Mouse (Mus musculus) heart, postnatal 14 days (tissue): ENCODE measurements at regions not wholly inside any gene's neighbourhood (a gene's known extent, or its start where the extent isn't known, plus 50 kb on each side); places are given as distances from the start of the nearest gene placed in this dataset.
A peak's percentile ranks its signal among the peaks of the same experiment; 100 is the strongest.

ENCODE experiments used
- DNase-seq, 2 experiments: peaks; one replicate each; pipeline ENCODE4 v3.0.0; 2021 to 2022
- intact Hi-C: fragments of 180-260 bp; cut with DNase I; formaldehyde crosslinking; loops from one replicate; pipeline ENCODE4 v1.15.1; 2025

DNA sequence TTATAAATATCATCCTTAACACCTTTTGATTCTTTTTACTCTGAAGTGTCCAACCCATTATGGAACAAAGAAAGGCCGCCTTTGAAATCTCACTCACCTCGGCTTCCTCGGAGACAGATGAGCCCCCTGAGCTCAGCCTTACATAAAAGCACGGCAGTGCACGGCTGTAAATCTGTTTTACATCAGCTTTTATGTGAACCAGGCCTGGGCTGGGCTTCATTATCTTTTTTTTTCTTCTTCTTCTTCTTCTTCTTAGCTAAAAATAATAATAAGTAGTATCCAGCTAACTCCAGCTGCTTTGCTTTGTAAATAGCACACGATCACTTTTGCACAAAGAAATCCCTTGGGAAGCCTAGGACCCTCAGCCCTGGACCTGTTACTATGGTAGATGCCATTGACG is 204.3 kb upstream of the Ntm start:
- no peak for DNase-seq
- intact Hi-C loops: no loop called here

DNA sequence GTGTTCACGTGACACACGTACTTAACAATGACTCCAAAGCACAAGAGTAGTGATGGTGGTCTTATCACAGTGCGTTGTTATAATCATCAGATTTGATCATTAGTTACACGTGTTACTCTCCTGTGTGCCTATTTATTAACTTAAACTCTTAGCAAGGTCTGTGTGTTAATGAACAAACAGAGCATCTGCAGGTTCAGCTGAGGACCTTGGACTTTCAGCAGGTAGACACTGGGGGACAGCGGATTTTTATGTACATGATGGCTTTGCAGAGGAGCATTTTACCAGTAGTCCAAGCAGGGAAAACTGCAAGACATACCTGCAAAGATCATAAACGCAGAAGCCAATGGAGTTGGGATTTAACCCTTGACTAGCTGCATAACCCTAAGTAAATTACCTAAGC is 211.7 kb upstream of the Ntm start:
- no peak for DNase-seq
- intact Hi-C loops: no loop called here

- intact Hi-C loops: no loop called here
- DNase-seq: no peak
Measured at GRCm38 (mm10) chr9:30175376-30175775, 212.4 kb upstream of the Ntm start.

- intact Hi-C loops: no loop called here
- DNase-seq: no peak
Measured at GRCm38 (mm10) chr9:30183409-30183808, 220.5 kb upstream of the Ntm start.

- no peak for DNase-seq
- intact Hi-C loops: no loop called here
Measured at GRCm38 (mm10) chr9:30184996-30185763, 222.2 kb upstream of the Ntm start.

DNA sequence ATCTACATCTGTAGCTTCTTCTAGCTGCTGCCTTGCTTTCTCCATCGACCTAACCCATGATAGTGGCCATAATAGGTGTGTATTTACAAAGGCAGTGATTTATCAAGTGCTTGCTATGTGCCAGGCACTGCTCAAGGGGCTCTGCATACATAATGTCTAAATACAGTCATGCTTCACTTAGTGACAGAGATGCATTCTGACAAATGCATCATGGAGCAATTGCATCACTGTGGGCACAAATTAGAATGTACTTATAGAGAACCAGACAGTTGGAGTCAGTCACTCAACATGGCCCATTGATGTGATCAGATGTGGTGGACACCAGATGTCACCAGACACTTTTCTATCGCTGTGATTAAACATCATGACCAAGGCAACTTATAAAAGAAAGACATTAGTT is 223.3 kb upstream of the Ntm start:
- intact Hi-C loops: no loop called here
- DNase-seq: no peak

DNA sequence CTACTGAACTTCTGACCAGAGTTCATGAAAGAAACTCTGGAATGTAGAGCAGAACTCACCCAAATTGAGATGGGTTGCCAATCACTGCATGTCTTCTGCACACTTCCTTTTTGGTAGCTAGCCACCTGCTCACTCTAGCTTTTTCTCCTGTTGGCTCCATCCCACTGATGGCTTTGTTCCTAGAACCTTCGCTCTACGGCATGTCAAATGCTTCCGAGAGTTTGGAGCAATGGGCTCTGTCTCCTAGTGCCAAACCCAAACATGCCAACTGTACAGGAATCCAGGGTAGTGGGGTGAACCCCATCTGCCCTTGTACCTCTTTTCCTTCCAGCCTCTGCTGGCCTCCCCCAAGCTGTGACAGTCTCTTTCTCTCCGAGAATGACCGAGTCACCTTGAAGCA is 227.1 kb upstream of the Ntm start:
- no peak for DNase-seq
- intact Hi-C loops: no loop called here

GRCm38 (mm10) chr9:30191119-30191518 is 228.2 kb upstream of the Ntm start:
- intact Hi-C loops: no loop called here
- DNase-seq: no peak

DNA sequence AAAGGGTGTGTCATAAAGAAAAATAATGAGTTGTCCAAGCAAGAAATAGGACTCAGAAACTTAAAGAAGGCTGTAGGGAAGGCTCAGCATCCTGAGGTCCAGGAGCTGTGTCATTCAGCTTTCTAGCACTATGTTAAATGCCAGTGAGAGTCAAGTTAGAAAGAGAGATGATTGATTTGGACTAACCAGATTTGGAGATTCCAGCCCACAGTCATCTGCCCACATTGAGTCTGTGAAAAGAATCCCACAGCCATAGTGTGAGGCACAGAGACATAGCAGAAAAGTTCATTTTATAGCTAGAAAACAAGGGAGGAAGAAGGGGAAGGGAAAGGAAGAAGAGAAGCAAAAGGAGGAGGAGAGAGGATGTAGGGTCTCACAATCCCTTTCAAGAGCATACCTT is 229.0 kb upstream of the Ntm start:
- no peak for DNase-seq
- intact Hi-C loops: no loop called here

DNA sequence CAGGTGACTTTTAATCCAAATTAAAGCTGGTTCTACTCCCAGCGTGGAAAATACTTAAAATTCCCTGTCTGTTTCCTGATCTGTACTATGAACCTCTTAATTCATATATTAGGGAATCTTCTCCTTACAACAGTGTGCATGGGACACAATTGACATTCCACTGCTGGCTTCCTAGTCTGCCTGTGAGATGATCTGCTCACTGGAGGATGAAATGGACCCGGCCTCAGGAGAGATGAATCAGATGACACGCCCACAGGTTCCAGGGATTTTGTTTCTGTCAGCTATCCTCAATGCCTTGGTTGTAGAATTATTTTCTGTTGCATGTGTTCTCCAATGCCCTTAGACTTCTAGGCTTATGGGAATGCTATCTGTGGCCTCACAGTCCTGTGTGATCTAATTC is 231.9 kb upstream of the Ntm start:
- no peak for DNase-seq
- intact Hi-C loops: no loop called here

DNA sequence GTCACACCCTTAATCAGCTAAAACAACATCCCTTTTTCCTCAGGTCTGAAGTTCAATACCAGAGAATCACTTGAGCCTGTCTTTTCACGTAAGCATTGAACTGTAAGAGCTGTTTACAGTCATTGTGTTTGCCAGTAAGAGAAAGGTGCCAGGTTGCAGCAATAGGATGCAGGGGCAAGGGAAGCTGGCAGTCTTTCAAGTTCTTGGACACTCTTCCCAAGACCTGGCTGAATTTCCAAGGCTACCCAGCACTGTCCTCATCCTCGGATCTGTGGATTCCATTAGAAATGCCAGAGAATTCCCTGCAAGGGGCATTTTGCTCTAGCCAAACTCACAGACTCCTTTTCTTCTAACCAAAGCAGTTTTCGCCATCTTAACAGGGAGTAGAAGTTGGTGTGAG is 224.5 kb upstream of the Snx19 start:
- no peak for DNase-seq
- intact Hi-C loops: no loop called here

DNA sequence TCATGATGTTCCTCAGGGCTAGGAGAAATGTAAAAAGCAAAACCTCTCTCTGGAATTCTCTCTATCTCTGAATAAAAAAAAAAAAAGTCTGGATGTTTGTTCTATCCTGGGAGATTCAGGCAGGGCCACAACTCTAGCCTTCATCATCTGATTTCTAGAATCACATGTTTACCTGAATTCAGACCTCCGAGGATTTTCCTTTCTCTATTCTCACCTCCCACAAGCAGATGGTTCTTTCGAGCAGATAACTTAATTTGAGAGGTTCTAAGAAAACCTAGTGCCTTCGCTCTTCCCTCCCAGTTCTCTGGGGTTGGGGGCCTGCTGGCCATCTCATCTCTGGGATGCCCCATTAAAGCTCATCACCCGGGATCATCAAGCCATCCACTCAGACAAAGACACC is 219.3 kb upstream of the Snx19 start:
- intact Hi-C loops: no loop called here
- DNase-seq: no peak

- no peak for DNase-seq
- intact Hi-C loops: no loop called here
Measured at GRCm38 (mm10) chr9:30209806-30210205, 217.1 kb upstream of the Snx19 start.

GRCm38 (mm10) chr9:30212471-30213075 is 214.3 kb upstream of the Snx19 start:
- intact Hi-C loops: no loop called here
- DNase-seq: no peak

GRCm38 (mm10) chr9:30234501-30235163 is 192.3 kb upstream of the Snx19 start:
- intact Hi-C loops: no loop called here

GRCm38 (mm10) chr9:30235791-30236190 is 191.1 kb upstream of the Snx19 start:
- intact Hi-C loops: no loop called here
- no peak for DNase-seq

More at GRCm38 (mm10) chr9:30234501-30235163, 192.3 kb upstream of the Snx19 start:
- peak in 1 of 2 experiments; percentile 3 for DNase-seq

DNA sequence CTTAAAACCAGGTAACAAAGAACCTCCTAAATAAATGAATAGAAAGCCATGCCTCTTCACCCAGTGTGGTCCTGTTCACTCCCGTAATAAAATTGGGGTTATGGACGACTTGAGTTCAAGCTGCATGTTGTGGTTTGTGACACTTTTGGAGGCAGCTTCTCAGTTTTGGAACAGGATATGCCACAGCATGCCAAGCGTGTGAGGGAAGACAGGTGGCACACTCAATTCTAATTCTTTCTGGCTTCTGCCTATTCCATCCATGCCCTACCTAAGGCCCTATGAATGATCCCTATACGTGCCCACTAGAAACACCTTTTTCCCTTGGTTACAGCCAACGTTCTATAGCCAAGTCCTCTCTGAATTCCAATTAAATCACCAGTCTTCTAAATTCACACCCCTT is 184.8 kb upstream of the Snx19 start:
- intact Hi-C loops: no loop called here

GRCm38 (mm10) chr9:30264533-30265168 is 162.3 kb upstream of the Snx19 start:
- intact Hi-C loops: loop anchor here (1.0 to 5.0 kb wide), 3 partner anchors 261 to 602 kb away; no protein-coding TSS in a partner anchor
- DNase-seq: peak; percentile 48 to 68

More for the DNA sequence above, 184.8 kb upstream of the Snx19 start:
- no peak for DNase-seq

GRCm38 (mm10) chr9:30271081-30271480 is 155.8 kb upstream of the Snx19 start:
- intact Hi-C loops: no loop called here
- no peak for DNase-seq

- intact Hi-C loops: no loop called here
- DNase-seq: no peak
Measured at GRCm38 (mm10) chr9:30273836-30274235, 153.1 kb upstream of the Snx19 start.

DNA sequence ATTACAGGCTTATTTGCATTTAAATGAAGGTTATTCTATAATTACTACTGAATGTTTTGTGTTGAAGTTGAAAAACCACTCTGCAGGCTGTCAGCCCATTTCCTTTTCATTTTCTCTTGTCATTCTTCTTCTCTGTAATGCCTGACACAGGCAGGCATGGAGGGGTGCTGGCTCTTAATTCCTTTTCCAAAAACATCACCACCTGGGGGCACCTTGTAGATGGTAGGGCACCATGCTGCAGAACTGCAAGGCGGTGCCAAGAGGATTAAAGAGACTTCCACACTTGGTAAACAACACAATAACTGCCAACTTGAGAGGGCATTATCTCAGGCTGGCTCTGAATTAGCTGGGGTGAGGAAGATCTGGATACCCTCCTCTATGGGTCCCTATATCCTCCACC is 148.7 kb upstream of the Snx19 start:
- no peak for DNase-seq
- intact Hi-C loops: no loop called here
